Mouse (Mus musculus): ENCODE results near the gene Kat6b. TPM values are rescaled to one million over a fixed set of nuclear protein-coding genes. Genes with fewer than 3 reads are reported as not detected.

Gene Kat6b
- polyA plus RNA-seq, 1 experiment from 2014 or later, result 18.5 TPM

GRCm38 (mm10) chr14:21523234-21523633, 42.0 kb downstream of the Kat6b start:
- Histone ChIP-seq H3K4me3 (ENCODE audit: control insufficient read depth in 1 of 2, insufficient read depth in 1 of 2, low read depth in 1 of 2, low read length in 2 of 2) (no peak overlapping the region), H3K9me3 (ENCODE audit: control insufficient read depth, low read length) (no peaks in the 10 kb centered on the region), H3K4me1 (ENCODE audit: control insufficient read depth in 2 of 2, insufficient read depth in 2 of 2, low read length in 2 of 2) (peaks cover 23 to 67% of the 10 kb centered on the region in 2 experiments), H3K4me2 (ENCODE audit: low read length) (peak overlapping the region; percentile 3; the same call in 1 of the 2 replicates), H3K36me3 (ENCODE audit: control insufficient read depth, insufficient read depth, low read length) (0 out of 2 replicates have a peak, but pooled peaks cover 3% of the 10 kb centered on the region), H3K9ac (ENCODE audit: low read length) (no peak overlapping the region), H3K27ac (replicated peaks in 1 of 2; ENCODE audit: control insufficient read depth in 1 of 2, insufficient read depth in 1 of 2, low read depth in 2 of 2, low read length in 2 of 2) (peak overlapping the region in 1 of 2 experiments; percentile 61; a peak in 2 of 4 replicates), H3K27me3 (ENCODE audit: control insufficient read depth, insufficient read depth, low read length) (no peaks in the 10 kb centered on the region)
- 49% methylated on average over 9 of the region's 9 CpGs for WGBS
- no peak for ATAC-seq (ENCODE audit: insufficient number of reproducible peaks, insufficient read depth, low FRiP score, low read depth)

- Histone ChIP-seq H3K4me2 (ENCODE audit: low read length) (peak overlapping the region; percentile 13; the same call in 1 of the 2 replicates), H3K9ac (ENCODE audit: low read length) (no peak overlapping the region), H3K36me3 (ENCODE audit: control insufficient read depth, insufficient read depth, low read length) (no peaks in the 10 kb centered on the region), H3K27me3 (ENCODE audit: control insufficient read depth, insufficient read depth, low read length) (no peaks in the 10 kb centered on the region), H3K4me3 (ENCODE audit: control insufficient read depth in 1 of 2, insufficient read depth in 1 of 2, low read depth in 1 of 2, low read length in 2 of 2) (no peak overlapping the region), H3K9me3 (ENCODE audit: control insufficient read depth, low read length) (no peaks in the 10 kb centered on the region), H3K4me1 (ENCODE audit: control insufficient read depth in 2 of 2, insufficient read depth in 2 of 2, low read length in 2 of 2) (peaks cover 23 to 67% of the 10 kb centered on the region in 2 experiments), H3K27ac (replicated peaks in 1 of 2; ENCODE audit: control insufficient read depth in 1 of 2, insufficient read depth in 1 of 2, low read depth in 2 of 2, low read length in 2 of 2) (peak overlapping the region; percentile 61 to 74)
- ATAC-seq (ENCODE audit: insufficient number of reproducible peaks, insufficient read depth, low FRiP score, low read depth), result no peak
- 18% methylated on average over 3 of the region's 3 CpGs for WGBS
Observed at GRCm38 (mm10) chr14:21523851-21524441, 42.7 kb downstream of the Kat6b start.

GRCm38 (mm10) chr14:21525674-21526073, 44.4 kb downstream of the Kat6b start:
- no peaks in the 10 kb centered on the region for H3K9me3 ChIP-seq (ENCODE audit: control insufficient read depth, low read length)
- H3K27me3 ChIP-seq (ENCODE audit: control insufficient read depth, insufficient read depth, low read length), result no peaks in the 10 kb centered on the region
- H3K4me2 ChIP-seq (ENCODE audit: low read length), result no peak overlapping the region
- 57% methylated on average over 4 of the region's 4 CpGs for WGBS
- ATAC-seq (ENCODE audit: insufficient number of reproducible peaks, insufficient read depth, low FRiP score, low read depth), result no peak
- H3K9ac ChIP-seq (ENCODE audit: low read length), result peak overlapping the region; percentile 38; the same call in 1 of the 2 replicates
- no peaks in the 10 kb centered on the region for H3K36me3 ChIP-seq (ENCODE audit: control insufficient read depth, insufficient read depth, low read length)
- no peak overlapping the region for H3K4me3 ChIP-seq (ENCODE audit: control insufficient read depth in 1 of 2, insufficient read depth in 1 of 2, low read depth in 1 of 2, low read length in 2 of 2)
- H3K27ac ChIP-seq (replicated peaks in 1 of 2; ENCODE audit: control insufficient read depth in 1 of 2, insufficient read depth in 1 of 2, low read depth in 2 of 2, low read length in 2 of 2), result peak overlapping the region; percentile 48 to 59; a peak in 3 of 4 replicates
- peaks cover 18 to 51% of the 10 kb centered on the region in 2 experiments for H3K4me1 ChIP-seq (ENCODE audit: control insufficient read depth in 2 of 2, insufficient read depth in 2 of 2, low read length in 2 of 2)

- no peaks in the 10 kb centered on the region for H3K27me3 ChIP-seq (ENCODE audit: control insufficient read depth, insufficient read depth, low read length)
- H3K4me3 ChIP-seq (ENCODE audit: control insufficient read depth in 1 of 2, insufficient read depth in 1 of 2, low read depth in 1 of 2, low read length in 2 of 2), result no peak overlapping the region
- peaks cover 10% of the 10 kb centered on the region; the same call in 1 of the 2 replicates for H3K36me3 ChIP-seq (ENCODE audit: control insufficient read depth, insufficient read depth, low read length)
- no peaks in the 10 kb centered on the region for H3K9me3 ChIP-seq (ENCODE audit: control insufficient read depth, low read length)
- no peak for ATAC-seq (ENCODE audit: insufficient number of reproducible peaks, insufficient read depth, low FRiP score, low read depth)
- H3K4me2 ChIP-seq (ENCODE audit: low read length), result no peak overlapping the region
- H3K9ac ChIP-seq (ENCODE audit: low read length), result no peak overlapping the region
- H3K27ac ChIP-seq (replicated peaks in 1 of 2; ENCODE audit: control insufficient read depth in 1 of 2, insufficient read depth in 1 of 2, low read depth in 2 of 2, low read length in 2 of 2), result no peak overlapping the region
- 78% methylated on average over 4 of the region's 4 CpGs for WGBS
- peaks cover 8 to 28% of the 10 kb centered on the region in 2 experiments for H3K4me1 ChIP-seq (ENCODE audit: control insufficient read depth in 2 of 2, insufficient read depth in 2 of 2, low read length in 2 of 2)
Observed at GRCm38 (mm10) chr14:21533566-21533965, 52.3 kb downstream of the Kat6b start.

- H3K9me3 ChIP-seq (ENCODE audit: control insufficient read depth, low read length), result no peaks in the 10 kb centered on the region
- H3K27ac ChIP-seq (replicated peaks in 1 of 2; ENCODE audit: control insufficient read depth in 1 of 2, insufficient read depth in 1 of 2, low read depth in 2 of 2, low read length in 2 of 2), result 0 out of 4 replicates have a peak overlapping the region, but pooled peaks of 1 of the 2 experiments have one; percentile 7
- no peak overlapping the region for H3K9ac ChIP-seq (ENCODE audit: low read length)
- no peak for ATAC-seq (ENCODE audit: insufficient number of reproducible peaks, insufficient read depth, low FRiP score, low read depth)
- WGBS, result 45% methylated on average over 2 of the region's 2 CpGs
- H3K27me3 ChIP-seq (ENCODE audit: control insufficient read depth, insufficient read depth, low read length), result no peaks in the 10 kb centered on the region
- no peak overlapping the region for H3K4me3 ChIP-seq (ENCODE audit: control insufficient read depth in 1 of 2, insufficient read depth in 1 of 2, low read depth in 1 of 2, low read length in 2 of 2)
- no peak overlapping the region for H3K4me2 ChIP-seq (ENCODE audit: low read length)
- H3K4me1 ChIP-seq (ENCODE audit: control insufficient read depth in 2 of 2, insufficient read depth in 2 of 2, low read length in 2 of 2), result peaks cover 8 to 28% of the 10 kb centered on the region in 2 experiments
- H3K36me3 ChIP-seq (ENCODE audit: control insufficient read depth, insufficient read depth, low read length), result peaks cover 10% of the 10 kb centered on the region; the same call in 1 of the 2 replicates
Observed at GRCm38 (mm10) chr14:21534066-21534465, 52.8 kb downstream of the Kat6b start.

GRCm38 (mm10) chr14:21534542-21535272, 53.5 kb downstream of the Kat6b start:
- H3K9me3 ChIP-seq (ENCODE audit: control insufficient read depth, low read length), result no peaks in the 10 kb centered on the region
- no peak overlapping the region for H3K27ac ChIP-seq (replicated peaks in 1 of 2; ENCODE audit: control insufficient read depth in 1 of 2, insufficient read depth in 1 of 2, low read depth in 2 of 2, low read length in 2 of 2)
- no peak overlapping the region for H3K4me3 ChIP-seq (ENCODE audit: control insufficient read depth in 1 of 2, insufficient read depth in 1 of 2, low read depth in 1 of 2, low read length in 2 of 2)
- no peak overlapping the region for H3K4me2 ChIP-seq (ENCODE audit: low read length)
- H3K4me1 ChIP-seq (ENCODE audit: control insufficient read depth in 2 of 2, insufficient read depth in 2 of 2, low read length in 2 of 2), result peaks cover 8 to 28% of the 10 kb centered on the region in 2 experiments
- no peak overlapping the region for H3K9ac ChIP-seq (ENCODE audit: low read length)
- no peaks in the 10 kb centered on the region for H3K27me3 ChIP-seq (ENCODE audit: control insufficient read depth, insufficient read depth, low read length)
- no peak for ATAC-seq (ENCODE audit: insufficient number of reproducible peaks, insufficient read depth, low FRiP score, low read depth)
- 84% methylated on average over 11 of the region's 11 CpGs for WGBS
- peaks cover 10% of the 10 kb centered on the region; the same call in 1 of the 2 replicates for H3K36me3 ChIP-seq (ENCODE audit: control insufficient read depth, insufficient read depth, low read length)

GRCm38 (mm10) chr14:21536485-21537181, 55.4 kb downstream of the Kat6b start:
- peak overlapping the region; percentile 82 to 84 for H3K27ac ChIP-seq (replicated peaks in 1 of 2; ENCODE audit: control insufficient read depth in 1 of 2, insufficient read depth in 1 of 2, low read depth in 2 of 2, low read length in 2 of 2)

More at GRCm38 (mm10) chr14:21536485-21537181, 55.4 kb downstream of the Kat6b start:
- Histone ChIP-seq H3K4me2 (ENCODE audit: low read length) (peak overlapping the region; percentile 31), H3K4me1 (ENCODE audit: control insufficient read depth in 2 of 2, insufficient read depth in 2 of 2, low read length in 2 of 2) (peaks cover 10 to 36% of the 10 kb centered on the region in 2 experiments), H3K4me3 (ENCODE audit: control insufficient read depth in 1 of 2, insufficient read depth in 1 of 2, low read depth in 1 of 2, low read length in 2 of 2) (no peak overlapping the region), H3K27me3 (ENCODE audit: control insufficient read depth, insufficient read depth, low read length) (no peaks in the 10 kb centered on the region), H3K9me3 (ENCODE audit: control insufficient read depth, low read length) (peaks cover 3% of the 10 kb centered on the region; the same call in 1 of the 2 replicates), H3K36me3 (ENCODE audit: control insufficient read depth, insufficient read depth, low read length) (peaks cover 13% of the 10 kb centered on the region; the same call in 1 of the 2 replicates), H3K9ac (ENCODE audit: low read length) (peak overlapping the region; percentile 38; the same call in 1 of the 2 replicates)
- no peak for ATAC-seq (ENCODE audit: insufficient number of reproducible peaks, insufficient read depth, low FRiP score, low read depth)
- WGBS, result 70% methylated on average over 11 of the region's 11 CpGs

All from heart, embryonic 14.5 days (tissue).